Mouse (Mus musculus) MEL (cell line): ENCODE measurements around the gene Plcb3. TPM values are rescaled to one million over a fixed set of nuclear protein-coding genes. Genes with fewer than 3 reads are reported as not detected.

Source experiments
- DNase-seq: peaks from one replicate; pipeline ENCODE4 v3.0.0; 2011; ENCODE audit warnings: low read depth, low spot score
- H3K27ac ChIP-seq: 2 replicates; pipeline ENCODE4 v1.5.1; 2012; ENCODE audit warnings: low read depth, mild to moderate bottlenecking, control low read depth, low read length, moderate library complexity; ENCODE audit not compliant: control insufficient read depth
- H3K27me3 ChIP-seq, 2 experiments: fragments of 150-350 bp in 1 of 2; sonication (generic) in 1 of 2; 2 replicates each; pipeline ENCODE4 v1.6.1; 2012; ENCODE audit warnings: low read length in 2 of 2, mild to moderate bottlenecking in 2 of 2, improper control_type of control experiment in 1 of 2, moderate library complexity in 1 of 2; ENCODE audit not compliant: insufficient read depth in 2 of 2, control insufficient read depth in 1 of 2
- H3K36me3 ChIP-seq, 2 experiments: 2 replicates each; pipeline ENCODE4 v1.6.1; 2012 to 2014; ENCODE audit warnings: low read length in 2 of 2, improper control_type of control experiment in 1 of 2, inconsistent platforms in 1 of 2, mild to moderate bottlenecking in 1 of 2; ENCODE audit not compliant: insufficient read depth in 2 of 2, control insufficient read depth in 1 of 2
- H3K4me1 ChIP-seq, 2 experiments: fragments of 150-350 bp in 1 of 2; sonication (generic) in 1 of 2; 2 replicates each; pipeline ENCODE4 v1.6.1; 2012; ENCODE audit warnings: low read length in 2 of 2, improper control_type of control experiment in 1 of 2, mild to moderate bottlenecking in 1 of 2; ENCODE audit not compliant: insufficient read depth in 2 of 2, control insufficient read depth in 1 of 2
- H3K4me3 ChIP-seq, 2 experiments: fragments of 150-350 bp in 1 of 2; sonication (generic) in 1 of 2; 2 replicates each; pipeline ENCODE4 v1.5.1; 2012; ENCODE audit warnings: low read depth in 2 of 2, low read length in 2 of 2, mild to moderate bottlenecking in 2 of 2, moderate library complexity in 2 of 2, control low read depth in 1 of 2, improper control_type of control experiment in 1 of 2; ENCODE audit not compliant: control insufficient read depth in 1 of 2, insufficient read depth in 1 of 2
- H3K79me2 ChIP-seq: 2 replicates; pipeline ENCODE4 v1.6.1; 2012; ENCODE audit warnings: mild to moderate bottlenecking, low read length, moderate library complexity; ENCODE audit not compliant: control insufficient read depth, poor library complexity, insufficient read depth
- H3K9ac ChIP-seq: 2 replicates; pipeline ENCODE4 v1.6.1; 2012; ENCODE audit warnings: low read depth, mild to moderate bottlenecking, control low read depth, low read length, moderate library complexity; ENCODE audit not compliant: control insufficient read depth, poor library complexity, severe bottlenecking
- H3K9me3 ChIP-seq: fragments of 150-350 bp; sonication (generic); replicated peaks from 2 replicates; pipeline ENCODE4 v1.6.1; 2012; ENCODE audit warnings: mild to moderate bottlenecking, low read length, improper control_type of control experiment, moderate library complexity; ENCODE audit not compliant: insufficient read depth
- BHLHE40 ChIP-seq: IDR thresholded peaks from 2 replicates; pipeline ENCODE4 v1.6.1; 2012; ENCODE audit warnings: low read depth, mild to moderate bottlenecking, inconsistent platforms, low read length, improper control_type of control experiment, borderline replicate concordance
- E2F4 ChIP-seq: IDR thresholded peaks from 2 replicates; pipeline ENCODE4 v1.6.1; 2011; ENCODE audit warnings: low read depth, low read length, improper control_type of control experiment, borderline replicate concordance
- EP300 ChIP-seq, 2 experiments: IDR thresholded peaks; 2 replicates each; pipeline ENCODE4 v1.6.1; 2011; ENCODE audit warnings: improper control_type of control experiment in 2 of 2, low read length in 2 of 2, low read depth in 1 of 2, mild to moderate bottlenecking in 1 of 2
- ETS1 ChIP-seq: IDR thresholded peaks from 2 replicates; pipeline ENCODE4 v1.6.1; 2012; ENCODE audit warnings: low read depth, mild to moderate bottlenecking, inconsistent platforms, low read length, improper control_type of control experiment, moderate library complexity
- GATA1 ChIP-seq: IDR thresholded peaks from 2 replicates; pipeline ENCODE4 v1.6.1; 2011; ENCODE audit warnings: low read depth, low read length, improper control_type of control experiment
- KAT2A ChIP-seq: conservative IDR thresholded peaks from 2 replicates; pipeline ENCODE4 v1.6.1; 2012; ENCODE audit warnings: low read depth, low read length, improper control_type of control experiment, inconsistent platforms
- MEF2A ChIP-seq: IDR thresholded peaks from 2 replicates; pipeline ENCODE4 v1.6.1; 2014; ENCODE audit warnings: low read depth, mild to moderate bottlenecking, inconsistent platforms, low read length, improper control_type of control experiment; ENCODE audit not compliant: poor library complexity, insufficient replicate concordance, severe bottlenecking; ENCODE audit errors: extremely low read depth
- NRF1 ChIP-seq: IDR thresholded peaks from 2 replicates; pipeline ENCODE4 v1.6.1; 2014; ENCODE audit warnings: low read depth, mild to moderate bottlenecking, inconsistent platforms, low read length, improper control_type of control experiment, moderate library complexity; ENCODE audit not compliant: poor library complexity, insufficient read depth, severe bottlenecking
- POLR2A ChIP-seq, 2 experiments: IDR thresholded peaks; 2 replicates each; pipeline ENCODE4 v1.6.1; 2011 to 2012; ENCODE audit warnings: low read length in 2 of 2, mild to moderate bottlenecking in 2 of 2, control low read depth in 1 of 2, improper control_type of control experiment in 1 of 2, low read depth in 1 of 2, moderate library complexity in 1 of 2; ENCODE audit not compliant: control insufficient read depth in 1 of 2, insufficient read depth in 1 of 2, poor library complexity in 1 of 2
- POLR2AphosphoS2 ChIP-seq: IDR thresholded peaks from 2 replicates; pipeline ENCODE4 v1.6.1; 2011; ENCODE audit warnings: low read length, improper control_type of control experiment
- POLR2AphosphoS5 ChIP-seq: IDR thresholded peaks from 2 replicates; pipeline ENCODE4 v1.6.1; 2012; ENCODE audit warnings: low read depth, borderline replicate concordance, mild to moderate bottlenecking, inconsistent platforms, low read length, moderate library complexity, mixed read lengths
- TCF12 ChIP-seq: IDR thresholded peaks from 2 replicates; pipeline ENCODE4 v1.6.1; 2014; ENCODE audit warnings: low read depth, mild to moderate bottlenecking, inconsistent platforms, low read length, improper control_type of control experiment, moderate library complexity
- UBTF ChIP-seq: IDR thresholded peaks from 2 replicates; pipeline ENCODE4 v1.6.1; 2012; ENCODE audit warnings: low read depth, mild to moderate bottlenecking, inconsistent platforms, low read length, improper control_type of control experiment, moderate library complexity, borderline replicate concordance; ENCODE audit not compliant: insufficient read depth
- USF1 ChIP-seq: IDR thresholded peaks from 2 replicates; pipeline ENCODE4 v1.6.1; 2014; ENCODE audit warnings: low read depth, mild to moderate bottlenecking, inconsistent platforms, low read length, improper control_type of control experiment, moderate library complexity
- polyA plus RNA-seq, 2 experiments: library from polyadenylated mRNA; stranded (reverse) in 1 of 2; unstranded in 1 of 2; fragments of >175 nt in 1 of 2; fragments of >200 nt in 1 of 2; gene quantifications; 2 replicates each; pipeline versions ENCODE4 v1.2.1 to v1.2.4; 2012; ENCODE audit warnings: low replicate concordance in 2 of 2, low read depth in 1 of 2; ENCODE audit not compliant: insufficient read length in 2 of 2, insufficient read depth in 1 of 2, missing spikeins in 1 of 2
- total RNA-seq: library from RNA; depleted of rRNA; stranded (reverse); fragments of 300-350 nt; gene quantifications from 2 replicates; pipeline ENCODE4 v1.2.3, GENCODE M21; 2012

Gene Plcb3
- total and polyA plus RNA-seq, 3 experiments, result 12.6 to 30.8 TPM; not detected in 1

- TF ChIP-seq TCF12 (no peak), KAT2A (no peak), USF1 (no peak), POLR2AphosphoS2 (no peak), E2F4 (no peak), POLR2AphosphoS5 (no peak), BHLHE40 (no peak), NRF1 (no peak), UBTF (no peak)
Measured at GRCm38 (mm10) chr19:6924461-6925306, 51.6 kb downstream of the Plcb3 start (continued).

GRCm38 (mm10) chr19:6922901-6923735 is 53.2 kb downstream of the Plcb3 start:
- Histone ChIP-seq H3K4me3 (peak overlapping the region in 1 of 2 experiments; percentile 75; a peak in 1 of 4 replicates), H3K9me3 (no peaks in the 10 kb centered on the region), H3K79me2 (peaks cover 15% of the 10 kb centered on the region), H3K36me3 (peaks cover 0 to 5% of the 10 kb centered on the region in 2 experiments; a peak in 2 of 4 replicates), H3K27me3 (no peaks in the 10 kb centered on the region), H3K9ac (peak overlapping the region; percentile 77), H3K4me1 (peaks cover 0 to 10% of the 10 kb centered on the region in 2 experiments; a peak in 1 of 4 replicates), H3K27ac (no peak overlapping the region; the same call in 1 of the 2 replicates)
- no peak for DNase-seq
- TF ChIP-seq GATA1 (0 out of 2 replicates have a peak, but pooled peaks have one; percentile 35), ETS1 (0 out of 2 replicates have a peak, but pooled peaks have one; percentile 3), POLR2A (IDR thresholded peaks at IDR 0.05; ENCODE audit: control insufficient read depth in 1 of 2, insufficient read depth in 1 of 2, low read depth in 1 of 2, low read length in 2 of 2, poor library complexity in 1 of 2) (no peak), USF1 (no peak), EP300 (IDR thresholded peaks at IDR 0.05; ENCODE audit: low read depth in 1 of 2, low read length in 2 of 2) (peak in 1 of 2 experiments; percentile 0; a peak in 1 of 4 replicates), MEF2A (no peak)
